Mouse (Mus musculus) spleen, postnatal 36 days (tissue): Measurements from ENCODE around the gene Btbd35f22.
"Not testable (repeated sequence)": the region's sequence is repeated elsewhere in the genome, so short reads cannot be mapped to it uniquely, and the experiment has no call there.

Source experiments
- DNase-seq, 2 experiments: peaks; one replicate each; pipeline ENCODE4 v3.0.0; 2022; ENCODE audit warnings: low spot score in 2 of 2, mixed read lengths in 1 of 2

Gene Btbd35f22

GRCm38 (mm10) chrX:32047529-32047928, at the start of gene Btbd35f22:
Gene Btbd35f22 (plus strand): TSS chrX:32047829.
- DNase-seq, result not testable (repeated sequence)
